Mouse (Mus musculus) liver, adult 2 months (tissue): Measurements from ENCODE around the gene Tctex1d2.

Source experiments
- CTCF ChIP-seq: fragments of 200-500 bp; IDR thresholded peaks from 2 replicates; pipeline ENCODE4 v1.5.1; 2011; ENCODE audit warnings: low read depth, low read length, control low read depth
- POLR2A ChIP-seq: fragments of 200-500 bp; IDR thresholded peaks from 2 replicates; pipeline ENCODE4 v1.6.1; 2011; ENCODE audit warnings: low read length, control low read depth; ENCODE audit not compliant: insufficient read depth; ENCODE audit errors: extremely low read depth

DNA sequence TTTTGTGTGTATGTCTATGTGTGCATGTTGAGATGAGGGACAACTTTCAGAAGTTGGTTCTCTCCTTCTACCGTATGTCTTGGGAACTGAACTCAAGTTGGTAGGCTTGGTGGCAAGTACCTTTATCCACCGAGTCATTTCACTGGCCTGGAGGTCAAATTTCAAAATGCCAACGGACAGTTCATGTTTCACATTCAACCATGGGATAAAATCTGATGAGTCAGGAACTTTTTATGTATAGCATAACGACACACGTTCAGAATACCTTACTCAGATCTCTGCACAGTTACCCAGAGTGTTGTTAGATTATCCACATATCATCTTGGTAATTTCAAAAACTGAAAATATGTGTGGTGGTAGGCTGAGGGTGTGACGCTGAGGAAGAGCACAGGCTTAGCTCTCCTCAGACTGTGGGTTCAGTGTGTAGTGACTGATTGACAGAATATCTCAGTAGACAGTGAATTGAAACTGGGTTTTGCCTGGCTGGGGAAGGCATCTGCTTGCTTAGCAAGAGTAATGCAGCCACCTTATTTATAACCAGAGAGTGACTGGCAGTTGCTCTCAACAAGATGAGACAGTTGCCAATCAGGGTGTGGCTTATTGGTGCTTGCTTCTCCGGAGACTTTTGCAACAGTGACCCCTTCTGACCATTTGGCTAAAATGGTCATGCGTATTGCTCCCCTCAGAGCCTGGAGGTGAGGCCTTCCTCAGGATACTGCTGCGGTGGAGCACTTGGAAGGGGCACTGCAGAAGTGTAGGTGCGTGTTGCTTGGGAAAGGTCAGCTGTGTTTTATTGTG lies 38.3 kb downstream of the Tctex1d2 start:
- TF ChIP-seq CTCF (peak; percentile 58), POLR2A (no peak)
